Comparison of ENCODE assay signal across 8 mouse cellular contexts in genomic region chr14:77156911-77157504, GRCm38 (mm10). TPM values are rescaled to one million over a fixed set of nuclear protein-coding genes. Genes with fewer than 3 reads are reported as not detected.
DNase-seq lines count a peak whose midpoint lies in the region; ATAC-seq and TF ChIP-seq lines count a peak whose summit lies in the region.

No protein-coding gene starts in this region.

- peaks cover 30% of the 10 kb centered on the region for H3K4me1 ChIP-seq in embryonic facial prominence, embryonic 13.5 days
- H3K4me1 ChIP-seq in intestine, embryonic 14.5 days (replicated peaks; ENCODE audit: control insufficient read depth, insufficient read depth, low read length), result peaks cover 3% of the 10 kb centered on the region; the same call in 1 of the 2 replicates
- peaks cover 35% of the 10 kb centered on the region for H3K4me1 ChIP-seq in midbrain, embryonic 10.5 days

- no peaks in the 10 kb centered on the region for H3K9me3 ChIP-seq in embryonic facial prominence, embryonic 13.5 days
- no peaks in the 10 kb centered on the region for H3K9me3 ChIP-seq in intestine, embryonic 14.5 days (ENCODE audit: control insufficient read depth, low read length)
- no peaks in the 10 kb centered on the region for H3K9me3 ChIP-seq in midbrain, embryonic 10.5 days (replicated peaks)

- DNase-seq in left cerebral cortex, adult 2 months (ENCODE audit: extremely low spot score in 1 of 2, low spot score in 2 of 2), result peak in 1 of 2 experiments; percentile 25
- DNase-seq in left cerebral cortex, postnatal 36 days (ENCODE audit: low spot score in 2 of 2), result no peak
- DNase-seq in ZHBTc4 (ENCODE audit: low read depth, low spot score), result peak; percentile 39
- DNase-seq in intestine, embryonic 14.5 days (ENCODE audit: low spot score), result no peak
- DNase-seq in midbrain, embryonic 10.5 days (ENCODE audit: low spot score), result no peak
- no peak for DNase-seq in spleen, adult 12 weeks (ENCODE audit: low spot score)
- DNase-seq in embryo, embryonic 9.5 days (ENCODE audit: extremely low spot score), result no peak

- peak overlapping the region; percentile 93 for H3K27ac ChIP-seq in left cerebral cortex, adult 2 months
- peak overlapping the region; percentile 82 for H3K27ac ChIP-seq in embryonic facial prominence, embryonic 13.5 days
- H3K27ac ChIP-seq in intestine, embryonic 14.5 days (ENCODE audit: low read depth), result peak overlapping the region; percentile 66; the same call in 1 of the 2 replicates
- peak overlapping the region; percentile 88 for H3K27ac ChIP-seq in midbrain, embryonic 10.5 days (replicated peaks)

- intact Hi-C loops in left cerebral cortex, adult 2 months (cut with DNase I), result loop anchor here (5.0 kb wide), 3 partner anchors 100 to 325 kb away; no protein-coding TSS in a partner anchor
- intact Hi-C loops in left cerebral cortex, postnatal 36 days (cut with DNase I), result loop anchor here (5.0 to 10.0 kb wide), 5 partner anchors 70 to 468 kb away; no protein-coding TSS in a partner anchor

- TF ChIP-seq CTCF in left cerebral cortex, adult 2 months (IDR thresholded peaks at IDR 0.05), result no peak

- peak overlapping the region; percentile 91 for H3K4me3 ChIP-seq in left cerebral cortex, adult 2 months
- H3K4me3 ChIP-seq in embryonic facial prominence, embryonic 13.5 days, result peak overlapping the region; percentile 84
- H3K4me3 ChIP-seq in intestine, embryonic 14.5 days (ENCODE audit: low read depth, low read length), result peak overlapping the region; percentile 66
- peak overlapping the region; percentile 85 for H3K4me3 ChIP-seq in midbrain, embryonic 10.5 days

- 1% methylated on average over 59 of the region's 64 CpGs for WGBS in embryonic facial prominence, embryonic 13.5 days
- WGBS in intestine, embryonic 14.5 days, result under 1% methylated on average over 42 of the region's 64 CpGs
- under 1% methylated on average over 62 of the region's 64 CpGs for WGBS in midbrain, embryonic 10.5 days

- ATAC-seq in embryonic facial prominence, embryonic 13.5 days (ENCODE audit: insufficient number of reproducible peaks, insufficient read depth, low FRiP score, low TSS enrichment, low read depth), result peak; percentile 61
- ATAC-seq in intestine, embryonic 14.5 days (replicated peaks; ENCODE audit: low FRiP score, low TSS enrichment, low read depth), result peak; percentile 50

- peak overlapping the region; percentile 98 for H3K4me2 ChIP-seq in embryonic facial prominence, embryonic 13.5 days
- peak overlapping the region; percentile 97 for H3K4me2 ChIP-seq in intestine, embryonic 14.5 days (ENCODE audit: low read length)

- H3K9ac ChIP-seq in embryonic facial prominence, embryonic 13.5 days, result peak overlapping the region; percentile 82
- H3K9ac ChIP-seq in intestine, embryonic 14.5 days (ENCODE audit: low read length), result peak overlapping the region; percentile 56

- peaks cover 20% of the 10 kb centered on the region for H3K27me3 ChIP-seq in embryonic facial prominence, embryonic 13.5 days
- peaks cover 24% of the 10 kb centered on the region; the same call in 1 of the 2 replicates for H3K27me3 ChIP-seq in intestine, embryonic 14.5 days (replicated peaks; ENCODE audit: control insufficient read depth, insufficient read depth, low read length)
- peaks cover 22% of the 10 kb centered on the region for H3K27me3 ChIP-seq in midbrain, embryonic 10.5 days (ENCODE audit: low read depth, poor library complexity, severe bottlenecking)

- H3K36me3 ChIP-seq in embryonic facial prominence, embryonic 13.5 days, result no peaks in the 10 kb centered on the region
- no peaks in the 10 kb centered on the region for H3K36me3 ChIP-seq in intestine, embryonic 14.5 days (ENCODE audit: control insufficient read depth, insufficient read depth, low read length)
- H3K36me3 ChIP-seq in midbrain, embryonic 10.5 days, result no peaks in the 10 kb centered on the region

RNA-seq across cellular contexts. Expression of gene Enox1, which starts 0.4 kb away (rescaled TPM):
- total RNA-seq in left cerebral cortex, adult 2 months (2021), result 10 to 100 TPM; 52.0 to 52.2 TPM
- 10 to 100 TPM; 36.4 to 62.3 TPM for total RNA-seq in left cerebral cortex, postnatal 36 days (2021)
- polyA plus RNA-seq in embryonic facial prominence, embryonic 13.5 days (2015; fragmentation: Nextera tagmentation; extraction: Ambion mirVana), result 19.6 and 19.8 TPM in 2 replicates
- polyA plus RNA-seq in intestine, embryonic 14.5 days (2014; fragmentation: Nextera tagmentation; extraction: Ambion mirVana), result 5.9 and 6.2 TPM in 2 replicates
- 9.7 and 14.4 TPM in 2 replicates for polyA plus RNA-seq in midbrain, embryonic 10.5 days (2016; fragmentation: Nextera tagmentation; extraction: Ambion mirVana)
